Mouse (Mus musculus) bone marrow macrophage, adult 2 months (primary cell): ENCODE data around the gene Rapgef5.

Experiments
- CTCF ChIP-seq: IDR thresholded peaks from 2 replicates; pipeline ENCODE4 v1.5.1; 2012; ENCODE audit warnings: low read depth, mild to moderate bottlenecking, low read length, moderate library complexity
- POLR2A ChIP-seq: IDR thresholded peaks from 2 replicates; pipeline ENCODE4 v1.6.1; 2012; ENCODE audit warnings: mild to moderate bottlenecking, low read depth, low read length, borderline replicate concordance

DNA sequence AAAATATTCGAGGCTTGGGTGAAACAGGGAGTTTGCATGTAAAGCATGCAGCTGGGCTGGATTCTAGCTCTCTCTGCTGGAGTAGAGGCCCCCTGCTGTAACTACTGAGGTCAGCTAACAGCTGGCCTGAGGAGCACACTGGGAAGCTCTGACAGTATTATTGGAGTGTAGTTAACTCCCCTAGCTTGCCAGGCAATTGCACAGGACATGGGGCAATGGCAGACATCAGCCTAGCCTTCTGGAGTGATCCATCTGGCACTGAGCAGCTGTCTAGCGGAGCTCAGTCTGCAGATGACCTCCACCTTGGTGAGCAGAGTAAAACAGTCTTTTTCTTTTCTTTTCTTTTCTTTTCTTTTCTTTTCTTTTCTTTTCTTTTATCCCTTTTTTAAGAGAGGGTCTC is 253.9 kb downstream of the Rapgef5 start:
- TF ChIP-seq CTCF (no peak), POLR2A (no peak)
